Mouse (Mus musculus): ENCODE results near the gene Ubqln1.

DNA sequence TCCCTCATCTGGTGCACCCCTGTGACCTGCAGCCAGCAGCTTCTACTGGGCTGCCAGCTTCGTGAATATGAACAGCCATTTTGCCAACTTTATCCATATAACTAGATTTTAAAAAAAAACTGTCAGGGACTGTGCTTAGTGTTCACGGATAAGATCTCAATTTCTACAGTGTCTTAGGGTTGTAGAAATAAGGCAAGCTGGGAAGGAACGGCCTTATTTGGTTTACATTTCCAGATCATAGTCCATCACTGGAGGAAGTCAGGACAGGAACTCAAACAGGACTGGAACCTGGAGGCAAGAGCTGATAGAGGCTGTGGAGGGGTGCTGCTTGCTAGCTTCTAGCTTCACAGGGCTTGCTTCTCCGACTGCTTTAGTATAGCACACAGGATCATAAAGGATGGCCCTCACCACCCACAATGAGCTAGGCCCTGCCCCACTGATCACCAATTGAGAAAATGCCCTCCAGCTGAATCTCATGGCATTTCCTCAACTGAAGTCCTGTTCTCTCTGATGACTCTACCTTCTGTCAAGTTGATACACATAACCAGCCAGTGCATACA is 85.7 kb downstream of the Ubqln1 start:
- no peak for TF ChIP-seq RAD21 (IDR thresholded peaks at IDR 0.05; ENCODE audit: low read depth, low read length)
- no peak for TF ChIP-seq USF2 (IDR thresholded peaks at IDR 0.05; ENCODE audit: borderline replicate concordance in 1 of 2, insufficient read depth in 1 of 2, low read depth in 1 of 2, low read length in 2 of 2)
- no peak for TF ChIP-seq ZC3H11A (IDR thresholded peaks at IDR 0.05; ENCODE audit: low read depth, low read length)
- no peak for TF ChIP-seq CTCF (IDR thresholded peaks at IDR 0.05 in 2 of 3, conservative IDR thresholded peaks at IDR 0.05 in 1 of 3; ENCODE audit: control insufficient read depth in 1 of 3, insufficient read depth in 1 of 3, low read depth in 2 of 3, low read length in 3 of 3, poor library complexity in 1 of 3, severe bottlenecking in 1 of 3)
- no peak for TF ChIP-seq CHD2 (IDR thresholded peaks at IDR 0.05; ENCODE audit: low read length)
- TF ChIP-seq MAZ (IDR thresholded peaks at IDR 0.05; ENCODE audit: low read depth, low read length) = no peak
- no peak for TF ChIP-seq HCFC1 (IDR thresholded peaks at IDR 0.05; ENCODE audit: low read depth, low read length)
- TF ChIP-seq CHD1 (IDR thresholded peaks at IDR 0.05; ENCODE audit: low read depth, low read length) = no peak; the same call in 1 of the 2 replicates
- no peak for TF ChIP-seq E2F4 (IDR thresholded peaks at IDR 0.05; ENCODE audit: borderline replicate concordance, low read depth, low read length)
